Mouse (Mus musculus) layer of hippocampus, adult 9-11 months (tissue): ENCODE measurements at regions not wholly inside any gene's neighbourhood (a gene's known extent, or its start where the extent isn't known, plus 50 kb on each side); places are given as distances from the start of the nearest gene placed in this dataset.
A peak's percentile ranks its signal among the peaks of the same experiment; 100 is the strongest.

ENCODE experiments used
- DNase-seq: peaks from one replicate; pipeline ENCODE4 v3.0.0; 2022

DNA sequence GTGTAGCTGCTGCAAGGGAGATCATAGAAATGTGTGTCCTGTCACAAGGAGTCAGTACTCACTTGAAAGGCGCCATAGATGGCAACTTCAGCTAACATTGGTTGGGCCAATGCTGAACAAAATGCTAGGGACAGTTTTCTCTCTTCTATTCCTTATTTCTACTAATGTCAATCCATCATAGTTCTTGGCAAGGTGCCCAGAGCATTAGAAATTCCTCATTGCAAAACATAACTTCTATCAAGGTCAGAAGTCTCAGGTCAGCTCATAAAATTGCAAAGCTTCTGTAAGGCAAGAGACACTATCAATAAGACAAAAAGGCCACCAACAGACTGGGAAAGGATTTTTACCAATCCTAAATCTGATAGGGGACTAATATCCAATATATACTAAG is 106.3 kb downstream of the D1Ertd622e start:
- no peak for DNase-seq

- peak; percentile 58 for DNase-seq
These were observed 106.8 kb downstream of the D1Ertd622e start for GRCm38 (mm10) chr1:97554936-97555564.

- peak; percentile 52 for DNase-seq
These were observed 108.1 kb downstream of the D1Ertd622e start for GRCm38 (mm10) chr1:97553485-97554474.

DNA sequence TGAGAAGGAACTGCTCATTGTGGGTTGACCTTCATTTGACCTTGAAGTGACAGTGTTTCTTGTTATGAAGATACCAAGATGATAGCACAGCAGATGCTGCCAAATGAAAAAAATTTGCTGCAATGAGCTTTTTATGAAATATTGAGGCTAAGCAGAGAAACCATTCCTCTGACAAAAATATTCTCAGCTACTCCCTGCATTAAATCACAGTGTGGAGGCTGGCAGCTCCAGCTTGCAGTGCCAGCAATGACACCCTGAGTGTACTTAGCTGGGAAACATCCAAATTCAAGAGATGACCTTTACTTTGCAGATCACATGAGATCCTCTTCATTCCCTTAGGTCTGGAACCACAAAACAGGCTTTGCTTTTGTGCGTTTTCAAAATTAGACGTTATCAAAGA is 109.0 kb downstream of the D1Ertd622e start:
- peak; percentile 26 for DNase-seq

DNA sequence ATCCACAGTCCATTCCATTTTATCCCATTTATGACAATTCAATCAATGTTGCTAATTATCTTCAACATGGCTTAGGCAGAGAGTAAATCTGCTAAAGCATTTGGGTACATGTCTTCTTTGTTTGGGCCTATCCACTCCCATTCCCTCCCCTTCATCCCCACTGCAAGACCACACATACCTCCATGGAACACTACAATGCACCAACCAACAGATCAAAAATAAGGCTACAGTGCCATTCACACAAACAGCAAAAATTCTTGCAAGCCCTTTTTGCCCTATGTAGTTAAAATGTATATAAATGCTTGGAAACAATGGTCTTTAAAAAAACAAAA is 120.7 kb downstream of the D1Ertd622e start:
- no peak for DNase-seq

DNA sequence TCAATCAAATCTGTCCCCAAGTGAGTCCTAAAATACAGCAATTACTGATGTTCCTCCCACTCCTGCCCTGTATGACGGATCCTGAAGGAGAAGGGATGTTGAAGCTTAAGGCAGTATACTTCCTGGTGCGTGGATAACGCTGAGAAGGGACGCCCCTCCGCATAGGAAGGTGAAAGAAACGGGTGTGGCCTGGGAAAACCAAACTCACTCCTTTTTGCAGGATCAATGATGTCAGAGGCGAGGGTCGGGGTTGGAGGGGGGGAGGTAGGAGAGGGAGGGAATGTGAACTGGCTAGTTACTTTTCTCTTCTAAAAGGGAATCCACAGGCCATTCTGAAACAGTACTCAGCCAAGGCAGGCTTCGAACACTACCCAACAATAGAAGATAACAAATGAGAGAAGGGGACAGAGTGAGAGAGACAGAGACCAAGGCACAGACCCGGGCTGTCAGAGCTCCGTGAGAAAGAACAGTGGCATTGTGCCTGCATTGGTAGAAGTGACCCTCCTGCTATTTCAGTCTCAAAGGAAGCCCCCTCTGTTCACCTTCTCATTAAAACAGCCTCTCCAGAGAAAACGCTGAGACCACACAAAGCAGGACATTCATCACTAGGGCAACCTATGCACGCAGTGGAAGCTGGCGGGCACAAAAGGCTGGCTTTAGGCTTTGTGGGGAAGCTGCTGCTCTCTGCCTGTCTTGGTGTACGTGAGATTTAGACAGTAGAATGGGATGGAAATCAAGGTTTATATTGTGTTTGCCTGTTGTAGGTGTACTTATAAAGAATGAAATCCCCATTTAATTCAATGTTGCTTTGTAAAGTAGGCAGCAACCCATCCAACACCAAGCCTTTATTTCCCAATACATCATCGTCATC is 121.3 kb downstream of the D1Ertd622e start:
- DNase-seq: no peak

- no peak for DNase-seq
These were observed 165.0 kb downstream of the D1Ertd622e start for GRCm38 (mm10) chr1:97496915-97497314.

- no peak for DNase-seq
These were observed 182.0 kb downstream of the D1Ertd622e start for GRCm38 (mm10) chr1:97479921-97480320.
